Mouse (Mus musculus) fat pad, adult 2 months (tissue): ENCODE measurements around the gene Kcnh8.

Experiments used
- DNase-seq: peaks from one replicate; pipeline ENCODE4 v3.0.0-alpha.2; 2011; ENCODE audit warnings: low read depth, low spot score; ENCODE audit errors: extremely low read depth

Gene Kcnh8

GRCm38 (mm10) chr17:52602093-52602780 lies at the start of gene Kcnh8:
Kcnh8 (plus strand) TSS chr17:52602709.
- DNase-seq, result no peak

- no peak for DNase-seq
Measured at GRCm38 (mm10) chr17:52559961-52560720, 42.4 kb upstream of the Kcnh8 start.

GRCm38 (mm10) chr17:52565467-52566155 lies 36.9 kb upstream of the Kcnh8 start:
- no peak for DNase-seq

- DNase-seq, result no peak
Measured at GRCm38 (mm10) chr17:52569584-52570270, 32.8 kb upstream of the Kcnh8 start.

GRCm38 (mm10) chr17:52572229-52572628 lies 30.3 kb upstream of the Kcnh8 start:
- no peak for DNase-seq

- no peak for DNase-seq
Measured at GRCm38 (mm10) chr17:52591503-52592194, 10.9 kb upstream of the Kcnh8 start.

- DNase-seq, result no peak
Measured at GRCm38 (mm10) chr17:52599141-52599540, 3.4 kb upstream of the Kcnh8 start.

- DNase-seq, result no peak
Measured at GRCm38 (mm10) chr17:52600882-52601371, 1.6 kb upstream of the Kcnh8 start.

GRCm38 (mm10) chr17:52602781-52603170 lies 267 bp downstream of the Kcnh8 start:
- DNase-seq, result no peak

- no peak for DNase-seq
Measured at GRCm38 (mm10) chr17:52603411-52603810, 902 bp downstream of the Kcnh8 start.

- no peak for DNase-seq
Measured at GRCm38 (mm10) chr17:52611382-52611781, 8.9 kb downstream of the Kcnh8 start.

GRCm38 (mm10) chr17:52649186-52649585 lies 46.7 kb downstream of the Kcnh8 start:
- DNase-seq, result no peak

- DNase-seq, result no peak
Measured at GRCm38 (mm10) chr17:52691988-52692387, 89.5 kb downstream of the Kcnh8 start.

GRCm38 (mm10) chr17:52701944-52702343 lies 99.4 kb downstream of the Kcnh8 start:
- DNase-seq, result no peak

GRCm38 (mm10) chr17:52712319-52712718 lies 109.8 kb downstream of the Kcnh8 start:
- no peak for DNase-seq

GRCm38 (mm10) chr17:52722214-52722613 lies 119.7 kb downstream of the Kcnh8 start:
- no peak for DNase-seq

GRCm38 (mm10) chr17:52728806-52729205 lies 126.3 kb downstream of the Kcnh8 start:
- DNase-seq, result no peak

GRCm38 (mm10) chr17:52738436-52738835 lies 135.9 kb downstream of the Kcnh8 start:
- DNase-seq, result no peak

- no peak for DNase-seq
Measured at GRCm38 (mm10) chr17:52788151-52788550, 185.6 kb downstream of the Kcnh8 start.

- DNase-seq, result no peak
Measured at GRCm38 (mm10) chr17:52804463-52804862, 202.0 kb downstream of the Kcnh8 start.
